Mouse (Mus musculus) heart, embryonic 14.5 days (tissue): ENCODE measurements around the gene Sema6b. TPM values are rescaled to one million over a fixed set of nuclear protein-coding genes. Genes with fewer than 3 reads are reported as not detected.
A peak's percentile ranks its signal among the peaks of the same experiment; 100 is the strongest.

Source experiments
- ATAC-seq: fragments of 200-750 bp; cut with Nextera tagmentation; 2 replicates; pipeline ENCODE4 v1.8.0; 2017; ENCODE audit warnings: low read depth, moderate TSS enrichment; ENCODE audit not compliant: insufficient number of reproducible peaks, insufficient read depth, low FRiP score
- H3K27ac ChIP-seq, 2 experiments: fragments of 200-500 bp in 1 of 2; fragments of 300-500 bp in 1 of 2; sonication (generic) in 1 of 2; replicated peaks in 1 of 2; 2 replicates each; pipeline ENCODE4 v1.5.1; 2012 to 2014; ENCODE audit warnings: low read depth in 2 of 2, low read length in 2 of 2, control low read depth in 1 of 2, mild to moderate bottlenecking in 1 of 2, mixed read lengths in 1 of 2; ENCODE audit not compliant: control insufficient read depth in 1 of 2, insufficient read depth in 1 of 2
- H3K27me3 ChIP-seq: fragments of 300-500 bp; sonication (generic); 2 replicates; pipeline ENCODE4 v1.6.1; 2014; ENCODE audit warnings: mild to moderate bottlenecking, low read length, control low read depth; ENCODE audit not compliant: control insufficient read depth, insufficient read depth
- H3K36me3 ChIP-seq: fragments of 300-500 bp; sonication (generic); 2 replicates; pipeline ENCODE4 v1.6.1; 2014; ENCODE audit warnings: mild to moderate bottlenecking, control low read depth, low read length, mixed read lengths; ENCODE audit not compliant: control insufficient read depth, insufficient read depth
- H3K4me1 ChIP-seq, 2 experiments: fragments of 200-500 bp in 1 of 2; fragments of 300-500 bp in 1 of 2; sonication (generic) in 1 of 2; 2 replicates each; pipeline ENCODE4 v1.6.1; 2012 to 2014; ENCODE audit warnings: low read length in 2 of 2, control low read depth in 1 of 2, mixed read lengths in 1 of 2; ENCODE audit not compliant: control insufficient read depth in 2 of 2, insufficient read depth in 2 of 2
- H3K4me2 ChIP-seq: fragments of 300-500 bp; sonication (generic); 2 replicates; pipeline ENCODE4 v1.6.1; 2014; ENCODE audit warnings: mild to moderate bottlenecking, low read length
- H3K4me3 ChIP-seq, 2 experiments: fragments of 200-500 bp in 1 of 2; fragments of 300-500 bp in 1 of 2; sonication (generic) in 1 of 2; 2 replicates each; pipeline ENCODE4 v1.5.1; 2012 to 2014; ENCODE audit warnings: low read length in 2 of 2, mild to moderate bottlenecking in 2 of 2, control low read depth in 1 of 2, low read depth in 1 of 2, moderate library complexity in 1 of 2; ENCODE audit not compliant: control insufficient read depth in 1 of 2, insufficient read depth in 1 of 2
- H3K9ac ChIP-seq: fragments of 300-500 bp; sonication (generic); 2 replicates; pipeline ENCODE4 v1.6.1; 2014; ENCODE audit warnings: mild to moderate bottlenecking, low read length
- H3K9me3 ChIP-seq: fragments of 300-500 bp; sonication (generic); 2 replicates; pipeline ENCODE4 v1.6.1; 2016; ENCODE audit warnings: low read length, control low read depth; ENCODE audit not compliant: control insufficient read depth
- WGBS: fragments of 180-500 bp; shearing (Covaris S2); extraction: QIAGEN DNeasy Blood & Tissue Kit; methylation state at CpG from one replicate; pipeline ENCODE4 v1.1.7; 2014; 5-methylcytosine and 5-hydroxymethylcytosine counted together
- polyA plus RNA-seq: library from polyadenylated mRNA; unstranded; fragments of >200 nt; fragmentation: Nextera tagmentation; extraction: Ambion mirVana; gene quantifications from 2 replicates; pipeline ENCODE4 v1.2.1, GENCODE M21; 2014

Gene Sema6b
- polyA plus RNA-seq, 1 experiment from 2014 or later: 0.85 TPM

- Histone ChIP-seq H3K36me3 (no peaks in the 10 kb centered on the region), H3K9ac (peak overlapping the region; percentile 28; the same call in 1 of the 2 replicates), H3K27ac (peak overlapping the region; percentile 65 to 77), H3K4me1 (peaks cover 6 to 17% of the 10 kb centered on the region in 2 experiments; a peak in 3 of 4 replicates), H3K4me2 (peak overlapping the region; percentile 68), H3K27me3 (peaks cover 17% of the 10 kb centered on the region), H3K9me3 (peaks cover 7% of the 10 kb centered on the region; the same call in 1 of the 2 replicates), H3K4me3 (peak overlapping the region; percentile 11 to 34; a peak in 3 of 4 replicates)
- WGBS: 21% methylated on average over 17 of the region's 21 CpGs
- ATAC-seq: peak; percentile 60
These were observed 6.4 kb downstream of the Sema6b start for GRCm38 (mm10) chr17:56133457-56134363.

GRCm38 (mm10) chr17:56132661-56133060 lies 7.5 kb downstream of the Sema6b start:
- H3K9me3 ChIP-seq: peaks cover 7% of the 10 kb centered on the region; the same call in 1 of the 2 replicates
- H3K4me3 ChIP-seq: no peak overlapping the region
- no peak for ATAC-seq
- no peak overlapping the region for H3K27ac ChIP-seq
- peaks cover 4 to 17% of the 10 kb centered on the region in 2 experiments; a peak in 3 of 4 replicates for H3K4me1 ChIP-seq
- 0 out of 2 replicates have a peak, but pooled peaks cover 8% of the 10 kb centered on the region for H3K27me3 ChIP-seq
- H3K36me3 ChIP-seq: no peaks in the 10 kb centered on the region
- H3K4me2 ChIP-seq: 0 out of 2 replicates have a peak overlapping the region, but pooled peaks have one; percentile 21
- no peak overlapping the region for H3K9ac ChIP-seq
- 4% methylated on average over 14 of the region's 14 CpGs for WGBS

- Histone ChIP-seq H3K4me2 (no peak overlapping the region), H3K9ac (no peak overlapping the region), H3K36me3 (no peaks in the 10 kb centered on the region), H3K9me3 (peaks cover 7% of the 10 kb centered on the region; the same call in 1 of the 2 replicates), H3K4me1 (peaks cover 4 to 17% of the 10 kb centered on the region in 2 experiments; a peak in 3 of 4 replicates), H3K4me3 (no peak overlapping the region), H3K27ac (no peak overlapping the region), H3K27me3 (peaks cover 6% of the 10 kb centered on the region; the same call in 1 of the 2 replicates)
- 43% methylated on average over 7 of the region's 7 CpGs for WGBS
- ATAC-seq: no peak
These were observed 8.3 kb downstream of the Sema6b start for GRCm38 (mm10) chr17:56131814-56132213.

- Histone ChIP-seq H3K27me3 (peaks cover 9% of the 10 kb centered on the region; the same call in 1 of the 2 replicates), H3K9ac (no peak overlapping the region), H3K4me2 (no peak overlapping the region), H3K4me1 (peaks cover 4 to 17% of the 10 kb centered on the region in 2 experiments; a peak in 3 of 4 replicates), H3K36me3 (no peaks in the 10 kb centered on the region), H3K9me3 (peaks cover 7% of the 10 kb centered on the region; the same call in 1 of the 2 replicates), H3K27ac (no peak overlapping the region), H3K4me3 (no peak overlapping the region)
- 87% methylated on average over 10 of the region's 10 CpGs for WGBS
- ATAC-seq: no peak
These were observed 9.0 kb downstream of the Sema6b start for GRCm38 (mm10) chr17:56131136-56131535.

GRCm38 (mm10) chr17:56128246-56128645 lies 11.9 kb downstream of the Sema6b start:
- peaks cover 12% of the 10 kb centered on the region for H3K9me3 ChIP-seq
- H3K4me1 ChIP-seq: peaks cover 2 to 10% of the 10 kb centered on the region in 2 experiments; a peak in 2 of 4 replicates
- no peak overlapping the region for H3K9ac ChIP-seq
- no peaks in the 10 kb centered on the region for H3K36me3 ChIP-seq
- 70% methylated on average over 15 of the region's 15 CpGs for WGBS
- H3K27ac ChIP-seq: no peak overlapping the region
- no peak overlapping the region for H3K4me3 ChIP-seq
- no peak overlapping the region for H3K4me2 ChIP-seq
- H3K27me3 ChIP-seq: peaks cover 23% of the 10 kb centered on the region
- ATAC-seq: no peak

GRCm38 (mm10) chr17:56126175-56126574 lies 14.0 kb downstream of the Sema6b start:
- Histone ChIP-seq H3K4me1 (peaks cover 2 to 6% of the 10 kb centered on the region in 2 experiments; a peak in 1 of 4 replicates), H3K27me3 (peaks cover 44% of the 10 kb centered on the region), H3K4me3 (no peak overlapping the region), H3K9me3 (peaks cover 20% of the 10 kb centered on the region), H3K9ac (no peak overlapping the region), H3K36me3 (no peaks in the 10 kb centered on the region), H3K4me2 (no peak overlapping the region), H3K27ac (no peak overlapping the region)
- WGBS: 74% methylated on average over 11 of the region's 11 CpGs
- no peak for ATAC-seq

- Histone ChIP-seq H3K4me3 (no peak overlapping the region), H3K4me1 (peaks cover 3 to 8% of the 10 kb centered on the region in 2 experiments; a peak in 3 of 4 replicates), H3K4me2 (no peak overlapping the region), H3K27me3 (peaks cover 53% of the 10 kb centered on the region), H3K27ac (no peak overlapping the region), H3K9ac (no peak overlapping the region), H3K9me3 (peaks cover 18% of the 10 kb centered on the region), H3K36me3 (no peaks in the 10 kb centered on the region)
- WGBS: 84% methylated on average over 4 of the region's 4 CpGs
- ATAC-seq: no peak
These were observed 14.9 kb downstream of the Sema6b start for GRCm38 (mm10) chr17:56125276-56125630.
